Mouse (Mus musculus) cerebellum, postnatal 36 days (tissue): ENCODE results near the gene Olfr948.

Source experiments
- DNase-seq, 2 experiments: peaks; one replicate each; pipeline ENCODE4 v3.0.0; 2021 to 2022; ENCODE audit warnings: mixed read lengths in 2 of 2

Olfr948 gene

GRCm38 (mm10) chr9:39325945-39326344 is at the start of gene Olfr948:
Gene Olfr948 (minus strand): TSS chr9:39326045.
- no peak for DNase-seq

- DNase-seq, result no peak
Observed at GRCm38 (mm10) chr9:39287136-39287535, 38.7 kb downstream of the Olfr948 start.

- DNase-seq, result no peak
Observed at GRCm38 (mm10) chr9:39276718-39277117, 49.1 kb downstream of the Olfr948 start, which contains the start of gene Olfr945. Gene Olfr945 (minus strand): TSS chr9:39276818.
